Mouse (Mus musculus): ENCODE measurements around the gene Lgi1. TPM values are rescaled to one million over a fixed set of nuclear protein-coding genes. Genes with fewer than 3 reads are reported as not detected.

Gene Lgi1
- polyA plus RNA-seq, 2 experiments = 0.03 TPM; not detected in 1

GRCm38 (mm10) chr19:38354819-38355360 is 90.6 kb downstream of the Lgi1 start:
- H3K9me3 ChIP-seq (ENCODE audit: control insufficient read depth, low read length) = no peaks in the 10 kb centered on the region
- TF ChIP-seq CTCF (IDR thresholded peaks at IDR 0.05; ENCODE audit: low read depth) (peak; percentile 37), EP300 (IDR thresholded peaks at IDR 0.05; ENCODE audit: low read depth) (no peak)
- no peaks in the 10 kb centered on the region for H3K4me1 ChIP-seq (replicated peaks; ENCODE audit: control insufficient read depth in 2 of 2, insufficient read depth in 2 of 2, low read length in 1 of 2)
- no peak overlapping the region for H3K27ac ChIP-seq
- DNase-seq (ENCODE audit: low read depth in 3 of 3, low spot score in 3 of 3) = no peak
- H3K4me3 ChIP-seq (ENCODE audit: insufficient read depth in 1 of 2, low read depth in 2 of 2, low read length in 2 of 2) = no peak overlapping the region
- H3K9ac ChIP-seq (replicated peaks) = no peak overlapping the region
- 46% methylated on average over 10 of the region's 10 CpGs for WGBS (ENCODE audit: insufficient replicate concordance)
- H3K4me2 ChIP-seq (ENCODE audit: low read depth) = no peak overlapping the region
- no peak for ATAC-seq (ENCODE audit: insufficient read depth)
- H3K36me3 ChIP-seq (replicated peaks; ENCODE audit: control insufficient read depth, insufficient read depth, low read depth) = no peaks in the 10 kb centered on the region
- no peaks in the 10 kb centered on the region for H3K27me3 ChIP-seq (ENCODE audit: control insufficient read depth, insufficient read depth, low read length)

GRCm38 (mm10) chr19:38356211-38356828 is 92.0 kb downstream of the Lgi1 start:
- Histone ChIP-seq H3K36me3 (replicated peaks; ENCODE audit: control insufficient read depth, insufficient read depth, low read depth) (no peaks in the 10 kb centered on the region), H3K27ac (no peak overlapping the region), H3K27me3 (ENCODE audit: control insufficient read depth, insufficient read depth, low read length) (no peaks in the 10 kb centered on the region), H3K4me3 (ENCODE audit: insufficient read depth in 1 of 2, low read depth in 2 of 2, low read length in 2 of 2) (no peak overlapping the region), H3K9ac (replicated peaks) (no peak overlapping the region), H3K4me1 (replicated peaks; ENCODE audit: control insufficient read depth in 2 of 2, insufficient read depth in 2 of 2, low read length in 1 of 2) (no peaks in the 10 kb centered on the region), H3K4me2 (ENCODE audit: low read depth) (no peak overlapping the region), H3K9me3 (ENCODE audit: control insufficient read depth, low read length) (no peaks in the 10 kb centered on the region)
- DNase-seq (ENCODE audit: low read depth in 3 of 3, low spot score in 3 of 3) (no peak), ATAC-seq (ENCODE audit: insufficient read depth) (no peak)
- 65% methylated on average over 8 of the region's 8 CpGs for WGBS (ENCODE audit: insufficient replicate concordance)
- TF ChIP-seq CTCF (IDR thresholded peaks at IDR 0.05; ENCODE audit: low read depth) (no peak), EP300 (IDR thresholded peaks at IDR 0.05; ENCODE audit: low read depth) (no peak)

- no peak overlapping the region for H3K9ac ChIP-seq (replicated peaks)
- no peak for TF ChIP-seq EP300 (IDR thresholded peaks at IDR 0.05; ENCODE audit: low read depth)
- TF ChIP-seq CTCF (IDR thresholded peaks at IDR 0.05; ENCODE audit: low read depth) = no peak
- H3K4me3 ChIP-seq (ENCODE audit: insufficient read depth in 1 of 2, low read depth in 2 of 2, low read length in 2 of 2) = no peak overlapping the region
- H3K27me3 ChIP-seq (ENCODE audit: control insufficient read depth, insufficient read depth, low read length) = no peaks in the 10 kb centered on the region
- H3K9me3 ChIP-seq (ENCODE audit: control insufficient read depth, low read length) = no peaks in the 10 kb centered on the region
- DNase-seq (ENCODE audit: low read depth in 3 of 3, low spot score in 3 of 3) = no peak
- WGBS (ENCODE audit: insufficient replicate concordance) = 47% methylated on average over 9 of the region's 9 CpGs
- no peak overlapping the region for H3K27ac ChIP-seq
- no peaks in the 10 kb centered on the region for H3K4me1 ChIP-seq (replicated peaks; ENCODE audit: control insufficient read depth in 2 of 2, insufficient read depth in 2 of 2, low read length in 1 of 2)
- H3K36me3 ChIP-seq (replicated peaks; ENCODE audit: control insufficient read depth, insufficient read depth, low read depth) = no peaks in the 10 kb centered on the region
- H3K4me2 ChIP-seq (ENCODE audit: low read depth) = no peak overlapping the region
- ATAC-seq (ENCODE audit: insufficient read depth) = no peak
Observed at GRCm38 (mm10) chr19:38357956-38358623, 93.8 kb downstream of the Lgi1 start.

GRCm38 (mm10) chr19:38359287-38359686 is 95.0 kb downstream of the Lgi1 start:
- TF ChIP-seq EP300 (IDR thresholded peaks at IDR 0.05; ENCODE audit: low read depth) = no peak
- TF ChIP-seq CTCF (IDR thresholded peaks at IDR 0.05; ENCODE audit: low read depth) = no peak
- Histone ChIP-seq H3K36me3 (replicated peaks; ENCODE audit: control insufficient read depth, insufficient read depth, low read depth) (no peaks in the 10 kb centered on the region), H3K9ac (replicated peaks) (no peak overlapping the region), H3K4me2 (ENCODE audit: low read depth) (no peak overlapping the region), H3K27ac (no peak overlapping the region), H3K4me3 (ENCODE audit: insufficient read depth in 1 of 2, low read depth in 2 of 2, low read length in 2 of 2) (no peak overlapping the region), H3K4me1 (replicated peaks; ENCODE audit: control insufficient read depth in 2 of 2, insufficient read depth in 2 of 2, low read length in 1 of 2) (peaks cover 0 to 3% of the 10 kb centered on the region in 2 experiments; a peak in 1 of 4 replicates), H3K9me3 (ENCODE audit: control insufficient read depth, low read length) (no peaks in the 10 kb centered on the region), H3K27me3 (ENCODE audit: control insufficient read depth, insufficient read depth, low read length) (no peaks in the 10 kb centered on the region)
- DNase-seq (ENCODE audit: low read depth in 3 of 3, low spot score in 3 of 3) (no peak), ATAC-seq (ENCODE audit: insufficient read depth) (no peak)
- 62% methylated on average over 1 of the region's 1 CpGs for WGBS (ENCODE audit: insufficient replicate concordance)

Other genes starting within 250 kb of the Lgi1 start
- 1.2 and 2.0 TPM in 2 replicates for gene Myof, start 221.0 kb upstream of the Lgi1 start, polyA plus RNA-seq (2012; rRNA removed)
- 1.2 and 1.3 TPM in 2 replicates for gene Myof, start 221.0 kb upstream of the Lgi1 start, polyA plus RNA-seq (2014; fragmentation: Nextera tagmentation; extraction: Ambion mirVana)
- gene Cep55, start 209.5 kb upstream of the Lgi1 start, polyA plus RNA-seq (2012; rRNA removed) = 3.0 and 4.2 TPM in 2 replicates
- 5.1 and 5.3 TPM in 2 replicates for gene Cep55, start 209.5 kb upstream of the Lgi1 start, polyA plus RNA-seq (2014; fragmentation: Nextera tagmentation; extraction: Ambion mirVana)
- 0.04 and 0.07 TPM in 2 replicates for gene Ffar4, start 167.5 kb upstream of the Lgi1 start, polyA plus RNA-seq (2012; rRNA removed)
- gene Ffar4, start 167.5 kb upstream of the Lgi1 start, polyA plus RNA-seq (2014; fragmentation: Nextera tagmentation; extraction: Ambion mirVana) = not detected in 2 replicates
- 690 and 801 TPM in 2 replicates for gene Rbp4, start 139.3 kb upstream of the Lgi1 start, polyA plus RNA-seq (2012; rRNA removed)
- gene Rbp4, start 139.3 kb upstream of the Lgi1 start, polyA plus RNA-seq (2014; fragmentation: Nextera tagmentation; extraction: Ambion mirVana) = 1,536 and 1,785 TPM in 2 replicates
- gene Pde6c, start 131.8 kb upstream of the Lgi1 start, polyA plus RNA-seq (2012; rRNA removed) = 2.1 and 4.1 TPM in 2 replicates
- gene Pde6c, start 131.8 kb upstream of the Lgi1 start, polyA plus RNA-seq (2014; fragmentation: Nextera tagmentation; extraction: Ambion mirVana) = 4.2 TPM in 2 replicates
- gene Fra10ac1, start 40.4 kb upstream of the Lgi1 start, polyA plus RNA-seq (2012; rRNA removed) = 4.0 and 8.7 TPM in 2 replicates
- 10.6 and 12.1 TPM in 2 replicates for gene Fra10ac1, start 40.4 kb upstream of the Lgi1 start, polyA plus RNA-seq (2014; fragmentation: Nextera tagmentation; extraction: Ambion mirVana)
- gene Slc35g1, start 131.4 kb downstream of the Lgi1 start, polyA plus RNA-seq (2012; rRNA removed) = 2.5 and 3.4 TPM in 2 replicates
- gene Slc35g1, start 131.4 kb downstream of the Lgi1 start, polyA plus RNA-seq (2014; fragmentation: Nextera tagmentation; extraction: Ambion mirVana) = 3.5 and 4.1 TPM in 2 replicates
- 0.15 and 0.21 TPM in 2 replicates for gene Plce1, start 216.6 kb downstream of the Lgi1 start, polyA plus RNA-seq (2012; rRNA removed)
- gene Plce1, start 216.6 kb downstream of the Lgi1 start, polyA plus RNA-seq (2014; fragmentation: Nextera tagmentation; extraction: Ambion mirVana) = 0.44 and 0.50 TPM in 2 replicates

Data from liver, embryonic 14.5 days (tissue).